Mouse (Mus musculus): ENCODE data around the gene Gusb.

Gusb gene

DNA sequence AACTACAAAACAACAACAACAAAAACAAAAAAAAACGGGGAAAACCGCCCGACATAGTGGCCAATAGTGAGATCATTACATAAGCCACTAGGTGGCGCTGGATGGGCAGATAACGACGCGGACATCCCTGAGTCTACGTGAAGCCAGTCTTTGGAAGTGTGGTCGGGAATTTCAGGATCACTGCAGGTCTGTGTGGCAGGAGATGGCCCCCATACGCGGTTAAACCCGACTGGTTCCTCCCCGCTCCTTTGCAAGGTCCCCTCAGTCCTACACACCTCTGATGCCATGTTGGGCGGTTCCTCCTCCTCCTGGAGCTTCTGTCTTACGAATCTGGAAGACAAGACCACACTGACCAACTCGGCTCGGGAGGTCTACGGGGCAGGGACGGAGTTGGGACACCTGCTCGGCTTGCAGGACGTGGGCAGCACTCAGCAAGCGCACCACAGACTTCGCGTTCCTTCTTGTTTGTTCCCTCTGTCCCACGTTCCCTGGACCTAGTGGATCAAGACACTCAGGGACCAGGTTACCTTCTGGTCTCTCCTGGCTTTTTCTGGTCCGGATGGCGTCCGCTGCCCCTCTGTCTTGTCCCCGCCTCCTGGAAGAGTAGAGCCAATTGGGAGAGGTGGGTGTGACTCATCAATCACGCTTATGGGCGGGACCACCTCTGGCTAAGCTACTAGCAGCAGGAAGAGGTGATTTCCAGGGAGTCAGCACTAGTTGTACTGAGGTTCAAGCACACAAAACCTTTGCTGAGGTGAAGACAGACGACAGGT lies 21.1 kb upstream of the Gusb start:
- peak; percentile 98 for DNase-seq (ENCODE audit: low read depth, low spot score)

GRCm38 (mm10) chr5:130023067-130023766 lies 20.4 kb upstream of the Gusb start:
- no peak for DNase-seq (ENCODE audit: low read depth, low spot score)

GRCm38 (mm10) chr5:130022366-130022765 lies 19.5 kb upstream of the Gusb start:
- DNase-seq (ENCODE audit: low read depth, low spot score), result no peak

DNA sequence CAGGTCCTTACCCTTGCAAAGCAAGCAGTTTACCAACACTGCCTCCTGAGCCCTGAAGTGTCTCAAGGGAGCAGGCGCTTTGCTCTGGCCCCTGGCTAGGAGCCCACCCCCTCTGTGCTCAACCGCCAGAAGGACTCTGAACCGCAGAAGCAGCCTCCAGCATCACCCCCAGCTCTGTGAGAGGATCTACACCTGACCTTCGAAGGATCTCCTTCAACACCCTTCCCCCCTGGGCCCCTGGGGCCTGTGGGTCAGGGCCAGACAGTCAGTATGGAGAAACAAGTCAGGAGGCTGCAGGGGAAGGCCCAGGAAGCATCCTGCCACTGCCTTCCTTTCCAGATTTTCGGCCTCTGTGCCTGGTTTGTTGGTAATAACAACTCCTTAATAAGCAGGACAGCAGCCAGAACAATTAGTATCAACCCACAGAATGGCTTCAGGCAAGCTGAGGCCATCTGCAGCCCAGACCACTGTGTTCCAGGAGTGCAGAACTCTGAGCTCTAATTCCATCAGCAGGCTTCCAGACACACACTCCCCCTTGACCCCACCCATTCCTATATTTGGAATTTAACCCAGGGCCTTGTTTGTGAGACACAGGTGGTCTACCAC lies 18.6 kb upstream of the Gusb start:
- no peak for DNase-seq (ENCODE audit: low read depth, low spot score)

DNA sequence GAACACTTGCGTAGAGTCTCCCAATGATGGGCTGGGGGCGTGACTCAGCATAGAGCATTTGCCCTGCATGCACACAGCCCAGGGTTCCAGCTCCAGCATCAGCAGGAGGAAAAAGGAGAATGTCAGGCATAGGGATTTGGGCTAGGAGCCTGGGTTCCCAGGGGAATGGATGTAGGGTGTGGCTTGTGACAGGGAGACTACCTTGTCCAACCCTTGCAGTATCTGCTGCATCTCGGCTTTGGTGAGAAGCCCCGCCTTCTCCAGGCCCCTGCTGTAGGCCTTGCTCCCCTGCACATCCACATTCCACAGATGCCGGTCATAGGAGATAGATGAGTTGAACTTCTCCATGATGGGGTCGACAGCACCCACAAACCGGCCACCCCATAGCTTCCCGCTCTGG lies 16.6 kb upstream of the Gusb start:
- DNase-seq (ENCODE audit: low read depth, low spot score), result peak; percentile 59

DNA sequence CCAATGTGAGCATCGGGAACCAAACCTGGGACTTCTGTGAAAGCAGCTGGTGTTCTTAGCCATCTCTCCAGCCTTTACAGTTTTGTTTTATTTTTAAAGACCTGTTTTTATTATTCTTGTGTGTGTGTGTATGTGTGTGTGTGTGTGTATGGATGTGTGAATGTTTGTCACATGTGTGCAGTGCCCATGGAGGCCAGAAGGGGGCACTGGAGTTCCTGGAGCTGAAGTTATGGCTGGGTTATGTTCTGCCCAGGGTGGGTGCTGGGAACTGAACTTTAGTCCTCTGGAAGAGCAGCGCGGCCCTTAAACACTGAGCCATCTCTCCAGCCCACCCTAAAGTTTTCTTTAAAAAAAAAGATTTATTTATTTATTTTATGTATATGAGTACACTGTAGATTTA lies 12.3 kb upstream of the Gusb start:
- peak; percentile 46 for DNase-seq (ENCODE audit: low read depth, low spot score)

- DNase-seq (ENCODE audit: low read depth, low spot score), result peak; percentile 70
Observed at GRCm38 (mm10) chr5:130010961-130011360, 8.1 kb upstream of the Gusb start.

DNA sequence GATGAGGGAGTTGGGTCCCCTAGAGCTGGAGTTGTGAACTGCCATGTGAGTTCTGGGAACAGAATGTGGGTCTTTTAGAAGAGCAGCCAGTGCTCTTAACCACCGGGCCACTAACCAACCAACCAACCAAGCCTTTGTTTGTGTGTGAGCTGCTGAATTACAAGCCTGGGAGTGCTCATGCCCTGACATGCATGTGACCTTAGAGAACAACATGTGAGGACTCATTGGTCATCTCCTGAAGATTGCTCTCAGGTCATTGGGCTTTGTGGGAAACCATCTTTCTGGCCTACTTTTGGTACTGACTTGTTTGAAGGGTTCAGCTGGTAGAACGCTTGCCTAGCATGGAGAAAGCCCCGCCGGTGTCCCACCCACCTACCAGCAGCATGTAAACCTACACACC lies 6.9 kb upstream of the Gusb start:
- peak; percentile 65 for DNase-seq (ENCODE audit: low read depth, low spot score)

DNA sequence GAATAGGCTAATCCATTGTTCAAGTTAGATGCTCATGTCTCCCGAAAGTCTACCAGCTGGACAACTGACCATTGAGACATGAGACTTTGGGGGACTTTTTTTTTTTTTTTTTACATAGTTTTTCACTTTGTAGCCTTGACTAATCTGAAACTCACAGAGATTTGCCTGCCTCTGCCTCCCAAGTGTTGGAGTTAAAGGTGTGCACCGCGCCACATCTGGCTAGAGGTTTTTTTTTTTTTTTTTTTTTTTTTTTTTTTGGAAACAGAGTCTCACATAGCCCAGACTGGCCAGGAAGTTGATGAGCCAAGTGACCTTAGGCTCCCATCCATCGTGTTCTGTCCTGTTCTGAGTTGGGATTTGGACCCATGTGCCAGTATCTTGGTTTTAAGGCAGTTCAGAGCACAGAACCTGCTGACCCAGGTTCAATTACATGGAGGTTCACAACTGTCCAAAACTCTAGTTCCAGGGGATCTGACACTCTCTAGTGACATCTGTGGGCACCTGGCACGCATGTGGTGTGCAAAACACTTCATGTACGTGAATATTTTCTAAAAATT lies 5.3 kb upstream of the Gusb start:
- no peak for DNase-seq (ENCODE audit: low read depth, low spot score)

DNA sequence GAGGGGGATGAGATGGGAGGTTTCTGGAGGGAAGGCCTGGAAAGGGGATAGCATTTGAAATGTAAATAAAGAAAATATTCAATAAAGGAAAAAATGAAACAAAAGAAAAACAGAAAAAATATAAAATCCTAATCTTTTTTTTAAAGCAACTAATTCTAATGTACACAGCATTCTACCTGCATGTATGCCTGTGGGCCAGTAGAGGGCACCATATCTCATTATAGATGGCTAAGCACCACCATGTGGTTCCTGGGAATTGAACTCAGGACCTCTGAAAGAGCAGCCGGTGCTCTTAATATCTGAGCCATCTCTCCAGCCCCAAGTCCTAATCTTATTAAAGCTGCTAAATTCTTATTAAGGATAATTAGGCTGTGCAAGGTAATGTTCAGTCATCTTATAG lies 4.5 kb upstream of the Gusb start:
- peak; percentile 54 for DNase-seq (ENCODE audit: low read depth, low spot score)

DNA sequence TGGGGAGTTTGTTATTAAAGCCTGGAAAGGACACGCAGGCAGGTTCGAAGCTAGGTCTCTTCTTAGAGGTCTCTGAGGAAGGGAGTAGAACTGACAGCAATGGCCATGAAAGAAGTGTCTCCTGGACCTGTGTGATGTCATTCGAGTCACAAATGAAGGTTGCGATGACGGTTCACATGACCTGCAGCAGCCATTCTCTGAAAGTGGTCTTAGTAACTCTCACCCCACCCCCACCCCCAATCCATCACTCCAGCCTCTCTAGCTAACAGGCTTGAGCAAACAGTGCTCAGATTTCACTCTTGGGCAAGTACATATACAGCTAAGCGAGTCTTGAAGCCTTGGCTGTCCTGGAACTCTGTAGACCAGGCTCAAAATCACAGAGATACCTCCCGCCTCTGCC lies 380 bp upstream of the Gusb start:
- DNase-seq (ENCODE audit: low read depth, low spot score), result no peak

DNA sequence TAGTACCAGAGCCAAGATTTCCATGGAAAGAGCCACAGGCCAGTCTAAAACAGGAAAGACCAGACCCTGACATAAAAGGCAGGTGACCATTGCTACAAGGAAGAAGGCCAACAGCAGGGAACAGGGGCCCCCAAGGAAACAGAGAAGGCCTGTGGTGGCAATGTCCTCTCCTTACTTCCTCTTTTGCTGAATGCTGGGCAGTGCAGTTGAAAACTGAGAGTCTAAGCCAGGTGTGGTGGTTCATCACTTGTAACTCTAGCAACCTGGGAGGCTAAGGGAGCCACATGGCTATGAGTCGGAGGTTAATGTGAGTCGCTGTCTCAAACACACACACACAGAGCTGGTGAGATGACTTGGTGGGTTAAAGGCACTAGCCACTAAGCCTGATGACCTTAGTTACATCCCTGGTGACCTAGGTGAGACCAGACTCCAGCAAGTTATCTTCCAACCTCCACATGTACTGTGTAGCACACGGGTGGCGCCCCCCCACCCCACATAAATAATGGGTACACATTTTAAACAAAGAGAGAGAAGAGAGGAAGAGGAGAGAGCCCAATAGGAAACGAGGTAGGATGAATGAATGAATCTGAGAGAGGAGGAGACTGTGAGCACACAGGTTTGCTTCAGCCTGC lies 1.4 kb downstream of the Gusb start:
- DNase-seq (ENCODE audit: low read depth, low spot score), result no peak

GRCm38 (mm10) chr5:130000735-130001134 lies 2.1 kb downstream of the Gusb start:
- no peak for DNase-seq (ENCODE audit: low read depth, low spot score)

DNA sequence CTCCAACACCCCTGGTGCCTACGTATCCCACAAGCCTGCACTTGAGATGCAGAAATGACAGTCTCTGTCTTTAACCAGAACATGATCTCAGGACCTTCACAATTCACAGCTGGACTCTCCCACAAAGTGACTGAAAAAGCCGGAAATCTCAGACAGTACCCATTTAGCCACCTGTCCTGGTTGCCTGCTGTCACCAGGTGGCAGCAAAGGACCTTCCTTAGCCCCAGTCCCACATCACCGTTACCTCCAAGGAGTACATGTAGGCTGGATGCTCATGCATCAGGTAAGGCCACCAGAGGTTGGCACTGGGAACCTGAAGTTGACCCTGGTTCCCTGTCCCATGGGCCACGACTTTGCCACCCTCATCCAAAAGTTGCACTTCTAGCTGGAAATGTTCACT lies 3.8 kb downstream of the Gusb start:
- DNase-seq (ENCODE audit: low read depth, low spot score), result peak; percentile 74

GRCm38 (mm10) chr5:129997700-129998099 lies 5.1 kb downstream of the Gusb start:
- DNase-seq (ENCODE audit: low read depth, low spot score), result no peak

- no peak for DNase-seq (ENCODE audit: low read depth, low spot score)
Observed at GRCm38 (mm10) chr5:129994989-129995388, 7.9 kb downstream of the Gusb start.

DNA sequence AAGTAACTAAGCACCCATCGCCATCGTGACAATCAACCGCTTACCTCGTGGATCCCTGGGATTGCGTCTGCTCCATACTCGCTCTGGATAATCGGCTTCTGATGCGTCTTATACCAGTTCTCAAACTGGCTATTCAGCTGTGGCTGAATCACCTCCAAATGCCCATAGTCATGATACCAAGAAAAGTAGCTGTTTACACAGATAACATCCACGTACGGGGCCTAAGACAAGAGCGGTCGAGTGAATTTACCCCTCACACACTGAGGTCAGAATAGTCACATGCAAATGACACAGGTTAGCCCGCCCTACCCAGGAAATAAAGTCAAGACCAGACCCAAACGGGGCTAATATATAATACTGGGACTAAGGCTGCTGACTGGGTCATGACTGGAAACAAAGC lies 9.5 kb downstream of the Gusb start:
- no peak for DNase-seq (ENCODE audit: low read depth, low spot score)

DNA sequence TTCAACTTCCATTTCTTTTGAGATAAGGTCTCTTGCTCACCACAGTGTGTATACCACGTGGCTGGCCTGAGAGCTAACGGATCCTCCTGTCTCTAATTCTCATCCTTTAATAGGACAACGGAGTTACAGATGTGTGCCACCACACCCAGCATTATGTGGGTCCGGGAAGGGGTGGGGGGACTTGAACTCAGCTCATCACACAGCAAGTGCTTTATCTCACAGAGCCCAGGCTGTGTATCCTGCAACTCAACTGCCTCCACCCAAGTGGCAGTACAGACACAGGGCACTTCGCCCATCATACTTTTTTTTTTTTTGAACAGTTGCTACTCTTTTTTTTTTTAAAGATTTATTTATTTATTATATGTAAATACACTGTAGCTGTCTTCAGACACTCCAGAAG lies 11.0 kb downstream of the Gusb start:
- no peak for DNase-seq (ENCODE audit: low read depth, low spot score)

- DNase-seq (ENCODE audit: low read depth, low spot score), result no peak
Observed at GRCm38 (mm10) chr5:129989376-129989775, 13.5 kb downstream of the Gusb start.

- DNase-seq (ENCODE audit: low read depth, low spot score), result no peak
Observed at GRCm38 (mm10) chr5:129980216-129980615, 22.6 kb downstream of the Gusb start.

DNA sequence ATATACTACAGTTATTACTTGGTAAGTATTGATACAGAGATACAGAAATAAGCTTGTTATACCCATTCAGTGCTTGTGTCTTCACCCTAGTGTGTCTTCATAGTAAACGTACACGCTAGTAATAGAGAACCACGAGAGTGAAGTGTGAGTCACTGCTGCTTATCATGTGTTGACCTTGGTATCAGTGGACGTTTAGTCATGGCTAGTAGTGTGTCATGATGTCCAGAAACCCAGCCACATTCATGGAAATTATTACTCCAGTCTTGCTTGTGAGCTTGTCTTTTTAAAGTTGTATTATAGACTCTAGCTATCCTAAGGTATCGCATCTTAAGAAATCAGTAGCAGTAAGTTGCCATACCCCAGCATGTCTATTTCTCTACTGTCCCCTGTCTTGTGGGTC lies 24.2 kb downstream of the Gusb start:
- no peak for DNase-seq (ENCODE audit: low read depth, low spot score)

DNA sequence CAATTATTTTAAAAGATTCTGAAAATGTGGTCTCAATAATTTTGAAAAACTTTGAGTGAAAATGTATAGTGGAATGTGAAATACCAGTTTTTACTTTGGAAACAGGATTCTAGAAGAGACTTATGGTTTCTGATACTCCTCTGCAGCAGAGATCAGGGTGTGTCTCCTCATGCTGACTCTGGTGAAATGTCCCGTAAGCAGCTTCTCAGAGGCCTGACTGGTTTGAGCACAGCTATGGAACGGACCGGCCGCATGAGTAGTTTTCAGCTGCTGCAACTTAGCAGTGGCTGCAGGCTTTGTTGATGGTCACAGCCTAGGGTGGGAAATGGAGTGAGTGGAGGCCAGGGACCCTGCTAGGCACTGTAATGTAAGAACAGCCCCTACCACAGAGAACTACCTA lies 25.1 kb downstream of the Gusb start:
- no peak for DNase-seq (ENCODE audit: low read depth, low spot score)
